Mouse (Mus musculus) liver, adult 10 weeks (tissue): ENCODE results near the gene Map1lc3b. TPM values are rescaled to one million over a fixed set of nuclear protein-coding genes. Genes with fewer than 3 reads are reported as not detected.

ENCODE experiments used
- polyA plus RNA-seq: library from polyadenylated mRNA; stranded (reverse); fragments of 350-450 nt; fragmentation: Illumina TruSeq; extraction: RNeasy Lipid Tissue Mini Kit (QIAGEN cat#74804); gene quantifications from one replicate; pipeline ENCODE4 v1.2.3, GENCODE M21; 2014; ENCODE audit warnings: low read depth, low replicate concordance

The Map1lc3b gene
- 26.0 TPM for polyA plus RNA-seq

GRCm38 (mm10) chr8:121590203-121591177, at the start of gene Map1lc3b:
Gene Map1lc3b (plus strand): TSS chr8:121590361.

DNA sequence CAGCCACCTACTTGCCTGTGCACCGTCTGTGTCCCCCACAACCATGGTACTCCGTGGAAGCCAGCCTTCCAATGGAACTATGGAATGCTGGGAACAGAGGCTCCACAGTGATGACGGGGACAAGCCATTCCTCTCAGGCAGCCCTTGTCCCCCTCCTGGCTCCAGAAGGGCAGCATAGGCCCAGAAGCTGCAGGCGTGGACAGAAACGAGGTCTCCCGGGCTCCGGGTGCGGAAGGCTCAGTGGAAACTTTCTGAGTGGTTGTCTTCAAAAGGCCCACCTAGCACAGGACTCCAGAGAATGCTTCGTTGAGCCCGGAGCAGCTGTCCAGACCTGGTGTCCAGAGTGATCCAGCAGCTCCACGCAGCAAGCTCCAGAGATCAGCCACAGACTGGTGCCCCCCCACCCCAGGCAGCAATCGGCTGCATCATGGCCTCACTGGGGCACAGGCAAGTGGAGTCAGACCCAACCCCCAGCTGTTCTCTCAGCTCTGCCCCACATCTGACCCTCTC, 45.8 kb upstream of the Map1lc3b start, which contains the start of gene 1700018B08Rik:
TSS of gene 1700018B08Rik (minus strand) at position 45 of the 510 bp plus-strand sequence.

DNA sequence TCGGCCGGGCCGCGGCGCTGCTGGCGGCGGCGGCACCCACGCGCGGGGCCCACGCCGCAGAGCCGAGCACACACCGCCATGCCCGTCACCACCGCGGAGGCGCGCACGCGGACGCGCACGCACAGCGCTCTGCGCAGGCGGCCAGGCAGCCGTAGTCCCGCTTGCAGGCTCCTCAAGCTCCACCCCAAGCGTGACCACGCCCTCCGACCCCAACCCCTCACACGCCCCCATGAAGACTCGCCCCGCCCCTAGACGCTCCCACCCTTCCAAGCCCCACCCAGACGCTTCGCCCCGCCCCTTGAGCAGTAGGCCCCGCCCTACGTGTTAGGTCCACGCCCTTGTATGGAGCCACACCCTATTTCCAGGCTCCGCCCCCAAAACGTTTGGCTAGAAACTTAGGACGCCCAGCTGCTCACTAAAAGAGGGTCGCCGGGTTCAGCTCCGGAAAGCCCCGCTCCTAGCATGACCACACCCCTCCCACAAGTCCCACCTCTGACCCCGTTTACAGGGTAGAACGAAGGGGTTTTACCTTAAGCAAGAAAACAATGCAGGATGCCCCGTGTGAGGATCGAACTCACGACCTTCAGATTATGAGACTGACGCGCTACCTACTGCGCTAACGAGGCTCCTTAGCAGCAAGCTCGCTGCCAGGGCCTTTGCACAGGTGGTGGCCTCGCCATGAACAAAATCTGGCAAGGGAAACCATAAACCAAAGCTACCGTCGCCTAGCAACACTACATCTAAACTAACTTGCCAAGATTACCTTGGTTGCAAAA, 11.3 kb upstream of the Map1lc3b start, which contains the start of gene Fbxo31:
TSS of gene Fbxo31 (minus strand) at position 131 of the 776 bp plus-strand sequence.

Other genes starting within 250 kb of the Map1lc3b start
- not detected for gene 1700018B08Rik, start 46.0 kb upstream of the Map1lc3b start, polyA plus RNA-seq
- gene Fbxo31, start 11.6 kb upstream of the Map1lc3b start, polyA plus RNA-seq, result 2.3 TPM
- 9.0 TPM for gene Zcchc14, start 62.5 kb downstream of the Map1lc3b start, polyA plus RNA-seq
- not detected for gene Jph3, start 139.3 kb downstream of the Map1lc3b start, polyA plus RNA-seq
- 1.9 TPM for gene Klhdc4, start 239.2 kb downstream of the Map1lc3b start, polyA plus RNA-seq